Mouse (Mus musculus) granulocyte monocyte progenitor cell, adult 5-6 weeks (primary cell): ENCODE data around the gene Cptp. TPM values are rescaled to one million over a fixed set of nuclear protein-coding genes. Genes with fewer than 3 reads are reported as not detected.

Experiments
- ATAC-seq: replicated peaks from 2 replicates; pipeline ENCODE4 v1.8.0; 2016; ENCODE audit warnings: mild to moderate bottlenecking, moderate TSS enrichment, inconsistent platforms; ENCODE audit not compliant: poor library complexity, severe bottlenecking
- total RNA-seq, 2 experiments: library from RNA; stranded (forward) in 1 of 2; stranded (reverse) in 1 of 2; fragments of 200-712, 200-1000 nt in 1 of 2; fragments of >200 nt in 1 of 2; fragmentation: Nextera tagmentation in 1 of 2; gene quantifications; 2 replicates each; pipeline ENCODE4 v1.2.3; 2014 to 2017

Cptp gene
- total RNA-seq (2014; fragmentation: Nextera tagmentation) = 9.4 and 16.7 TPM in 2 replicates
- 7.0 and 7.8 TPM in 2 replicates for total RNA-seq (2017)

- peak; percentile 95 for ATAC-seq
Observed at GRCm38 (mm10) chr4:155869317-155870033, at the start of gene Cptp, which contains the start of gene Ints11. Gene Cptp (minus strand): TSS chr4:155869440. Gene Ints11 (plus strand): TSS chr4:155869546.

- no peak for ATAC-seq
Observed at GRCm38 (mm10) chr4:155908751-155909150, 39.5 kb upstream of the Cptp start.

- no peak for ATAC-seq
Observed at GRCm38 (mm10) chr4:155908281-155908680, 39.0 kb upstream of the Cptp start.

GRCm38 (mm10) chr4:155907003-155907402 is 37.8 kb upstream of the Cptp start:
- no peak for ATAC-seq

- ATAC-seq = no peak
Observed at GRCm38 (mm10) chr4:155906125-155906524, 36.9 kb upstream of the Cptp start.

- no peak for ATAC-seq
Observed at GRCm38 (mm10) chr4:155905634-155906033, 36.4 kb upstream of the Cptp start.

- peak; percentile 40; the same call in 1 of the 2 replicates for ATAC-seq
Observed at GRCm38 (mm10) chr4:155904318-155905102, 35.3 kb upstream of the Cptp start.

GRCm38 (mm10) chr4:155903246-155903645 is 34.0 kb upstream of the Cptp start:
- ATAC-seq = no peak

GRCm38 (mm10) chr4:155901205-155901604 is 32.0 kb upstream of the Cptp start:
- ATAC-seq = no peak

GRCm38 (mm10) chr4:155899355-155899754 is 30.1 kb upstream of the Cptp start:
- ATAC-seq = no peak

- no peak for ATAC-seq
Observed at GRCm38 (mm10) chr4:155898318-155898717, 29.1 kb upstream of the Cptp start.

GRCm38 (mm10) chr4:155896461-155896860 is 27.2 kb upstream of the Cptp start:
- no peak for ATAC-seq

- no peak for ATAC-seq
Observed at GRCm38 (mm10) chr4:155895826-155896225, 26.6 kb upstream of the Cptp start.

- ATAC-seq = no peak
Observed at GRCm38 (mm10) chr4:155895216-155895615, 26.0 kb upstream of the Cptp start.

- peak; percentile 50 for ATAC-seq
Observed at GRCm38 (mm10) chr4:155894311-155894881, 25.2 kb upstream of the Cptp start.

GRCm38 (mm10) chr4:155893212-155893690 is 24.0 kb upstream of the Cptp start:
- no peak for ATAC-seq

- peak; percentile 10; the same call in 1 of the 2 replicates for ATAC-seq
Observed at GRCm38 (mm10) chr4:155892438-155893211, 23.4 kb upstream of the Cptp start.

GRCm38 (mm10) chr4:155892017-155892416 is 22.8 kb upstream of the Cptp start:
- ATAC-seq = peak; percentile 61

- peak; percentile 67 for ATAC-seq
Observed at GRCm38 (mm10) chr4:155891551-155892001, 22.3 kb upstream of the Cptp start, which contains the start of the genes Pusl1 and Acap3. Gene Pusl1 (minus strand): TSS chr4:155891781. Gene Acap3 (plus strand): TSS chr4:155891822.

- ATAC-seq = peak; percentile 12
Observed at GRCm38 (mm10) chr4:155891011-155891471, 21.8 kb upstream of the Cptp start.
